Mouse (Mus musculus) spleen, postnatal 4 days (tissue): ENCODE results near the gene Pigc.
A peak's percentile ranks its signal among the peaks of the same experiment; 100 is the strongest.

Experiments
- DNase-seq, 2 experiments: peaks; one replicate each; pipeline ENCODE4 v3.0.0; 2022; ENCODE audit warnings: low spot score in 2 of 2

Pigc gene

GRCm38 (mm10) chr1:161968589-161969407 lies at the start of gene Pigc:
Gene Pigc, plus strand, starts transcription at chr1:161969186.
- peak; percentile 86 to 93 for DNase-seq

GRCm38 (mm10) chr1:161919594-161919993 lies 49.4 kb upstream of the Pigc start:
- DNase-seq = no peak

GRCm38 (mm10) chr1:161920475-161921454 lies 48.2 kb upstream of the Pigc start:
- no peak for DNase-seq

GRCm38 (mm10) chr1:161921928-161922327 lies 47.1 kb upstream of the Pigc start:
- no peak for DNase-seq

GRCm38 (mm10) chr1:161924321-161924720 lies 44.7 kb upstream of the Pigc start:
- no peak for DNase-seq

GRCm38 (mm10) chr1:161925281-161925805 lies 43.6 kb upstream of the Pigc start:
- no peak for DNase-seq

GRCm38 (mm10) chr1:161927976-161928375 lies 41.0 kb upstream of the Pigc start:
- no peak for DNase-seq

GRCm38 (mm10) chr1:161931313-161931712 lies 37.7 kb upstream of the Pigc start:
- DNase-seq = no peak

- DNase-seq = no peak
Observed at GRCm38 (mm10) chr1:161931817-161932216, 37.2 kb upstream of the Pigc start.

- no peak for DNase-seq
Observed at GRCm38 (mm10) chr1:161932286-161932685, 36.7 kb upstream of the Pigc start.

GRCm38 (mm10) chr1:161942082-161942481 lies 26.9 kb upstream of the Pigc start:
- no peak for DNase-seq

GRCm38 (mm10) chr1:161951009-161951779 lies 17.8 kb upstream of the Pigc start:
- no peak for DNase-seq

GRCm38 (mm10) chr1:161952599-161952998 lies 16.4 kb upstream of the Pigc start:
- peak in 1 of 2 experiments; percentile 33 for DNase-seq

GRCm38 (mm10) chr1:161955846-161956245 lies 13.1 kb upstream of the Pigc start:
- peak in 1 of 2 experiments; percentile 56 for DNase-seq

- peak in 1 of 2 experiments; percentile 51 for DNase-seq
Observed at GRCm38 (mm10) chr1:161957964-161958950, 10.7 kb upstream of the Pigc start.

- no peak for DNase-seq
Observed at GRCm38 (mm10) chr1:161962465-161963377, 6.3 kb upstream of the Pigc start.

GRCm38 (mm10) chr1:161967936-161968335 lies 1.1 kb upstream of the Pigc start:
- no peak for DNase-seq

GRCm38 (mm10) chr1:161970874-161971273 lies 1.9 kb downstream of the Pigc start:
- peak in 1 of 2 experiments; percentile 55 for DNase-seq

- DNase-seq = no peak
Observed at GRCm38 (mm10) chr1:161972233-161972632, 3.2 kb downstream of the Pigc start.
